Mouse (Mus musculus): ENCODE measurements around the gene 4930562C15Rik.

GRCm38 (mm10) chr16:4905591-4905990 lies 70.4 kb downstream of the 4930562C15Rik start:
- TF ChIP-seq CTCF (IDR thresholded peaks at IDR 0.05; ENCODE audit: insufficient read depth, low read length): no peak
- TF ChIP-seq POLR2A (IDR thresholded peaks at IDR 0.05; ENCODE audit: borderline replicate concordance, extremely low read depth, low read depth, low read length): no peak

All from lung, adult 2 months (tissue).